Mouse (Mus musculus) cortical plate, adult 2 months (tissue): ENCODE results near the gene Samhd1. TPM values are rescaled to one million over a fixed set of nuclear protein-coding genes. Genes with fewer than 3 reads are reported as not detected.
A peak's percentile ranks its signal among the peaks of the same experiment; 100 is the strongest.

Experiments used
- H3K27ac ChIP-seq: fragments of 200-500 bp; 2 replicates; pipeline ENCODE4 v1.5.1; 2012; ENCODE audit warnings: low read length, control low read depth, inconsistent platforms; ENCODE audit not compliant: insufficient read depth
- H3K4me1 ChIP-seq: fragments of 200-500 bp; 2 replicates; pipeline ENCODE4 v1.6.1; 2011; ENCODE audit warnings: low read length; ENCODE audit not compliant: control insufficient read depth, insufficient read depth
- H3K4me3 ChIP-seq: fragments of 200-500 bp; 2 replicates; pipeline ENCODE4 v1.5.1; 2011; ENCODE audit warnings: mild to moderate bottlenecking, low read length, control low read depth; ENCODE audit not compliant: insufficient read depth
- CTCF ChIP-seq: fragments of 200-500 bp; IDR thresholded peaks from 2 replicates; pipeline ENCODE4 v1.5.1; 2011; ENCODE audit warnings: mild to moderate bottlenecking, control low read depth, low read length; ENCODE audit not compliant: insufficient read depth; ENCODE audit errors: extremely low read depth
- POLR2A ChIP-seq: fragments of 200-500 bp; IDR thresholded peaks from 2 replicates; pipeline ENCODE4 v1.6.1; 2011; ENCODE audit warnings: mild to moderate bottlenecking, low read length, control low read depth; ENCODE audit not compliant: insufficient read depth; ENCODE audit errors: extremely low read depth
- polyA plus RNA-seq: library from polyadenylated mRNA; depleted of rRNA; stranded (reverse); fragments of >200 nt; gene quantifications from 2 replicates; pipeline ENCODE4 v1.2.3, GENCODE M21; 2012

The Samhd1 gene
- polyA plus RNA-seq, 1 experiment: 15.9 TPM

DNA sequence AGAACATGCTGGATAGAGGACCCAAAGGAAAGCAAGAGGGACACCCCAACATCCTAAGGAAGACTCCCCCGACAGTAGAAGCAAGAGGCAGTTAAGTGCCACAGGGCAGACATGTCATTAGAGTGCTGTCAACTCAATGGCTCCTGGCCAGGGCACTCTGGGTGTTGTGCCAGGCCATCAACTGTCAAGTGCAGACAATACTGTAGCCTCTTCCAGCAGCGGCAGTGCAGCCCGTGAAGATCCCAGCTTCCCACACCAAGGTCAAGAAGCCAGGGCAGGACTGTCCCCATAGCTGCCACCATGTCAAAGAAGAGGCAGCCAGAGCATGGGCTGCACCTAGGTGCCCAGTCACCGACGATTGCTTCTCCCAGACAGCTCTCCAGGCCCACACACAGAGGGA, 57.9 kb downstream of the Samhd1 start:
- Histone ChIP-seq H3K4me1 (peaks cover 8% of the 10 kb centered on the region), H3K4me3 (peak overlapping the region; percentile 37)
- no peak for TF ChIP-seq POLR2A
- TF ChIP-seq CTCF: no peak

GRCm38 (mm10) chr2:157076585-157076984, 58.5 kb downstream of the Samhd1 start:
- Histone ChIP-seq H3K4me1 (peaks cover 8% of the 10 kb centered on the region), H3K27ac (no peak overlapping the region)

More for the DNA sequence above, 57.9 kb downstream of the Samhd1 start:
- peak overlapping the region; percentile 67; the same call in 1 of the 2 replicates for H3K27ac ChIP-seq

DNA sequence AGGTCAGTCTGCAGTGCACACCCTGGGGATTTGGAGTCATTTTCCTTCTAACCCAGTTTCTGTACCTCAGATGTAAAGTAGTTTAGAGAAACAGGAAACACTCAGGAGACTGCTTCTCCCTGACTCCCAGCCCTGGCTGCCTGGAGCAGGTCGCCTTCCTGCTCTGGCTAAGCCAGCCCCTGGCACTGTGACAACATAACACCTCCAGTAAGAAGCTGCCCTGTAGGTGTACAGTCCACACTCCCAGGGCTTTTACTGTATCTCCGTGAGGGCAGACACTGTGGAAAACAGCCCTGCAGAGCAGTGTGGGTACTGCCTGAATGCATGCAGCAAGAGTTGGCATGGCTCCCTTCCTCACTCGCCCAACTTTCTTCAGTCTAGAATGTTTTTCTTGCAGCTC, 59.4 kb downstream of the Samhd1 start:
- no peak overlapping the region for H3K4me3 ChIP-seq
- H3K4me1 ChIP-seq: peaks cover 8% of the 10 kb centered on the region
- TF ChIP-seq POLR2A: no peak
- TF ChIP-seq CTCF: no peak
- H3K27ac ChIP-seq: no peak overlapping the region

More at GRCm38 (mm10) chr2:157076585-157076984, 58.5 kb downstream of the Samhd1 start:
- TF ChIP-seq POLR2A (no peak), CTCF (no peak)
- H3K4me3 ChIP-seq: no peak overlapping the region; the same call in 1 of the 2 replicates

DNA sequence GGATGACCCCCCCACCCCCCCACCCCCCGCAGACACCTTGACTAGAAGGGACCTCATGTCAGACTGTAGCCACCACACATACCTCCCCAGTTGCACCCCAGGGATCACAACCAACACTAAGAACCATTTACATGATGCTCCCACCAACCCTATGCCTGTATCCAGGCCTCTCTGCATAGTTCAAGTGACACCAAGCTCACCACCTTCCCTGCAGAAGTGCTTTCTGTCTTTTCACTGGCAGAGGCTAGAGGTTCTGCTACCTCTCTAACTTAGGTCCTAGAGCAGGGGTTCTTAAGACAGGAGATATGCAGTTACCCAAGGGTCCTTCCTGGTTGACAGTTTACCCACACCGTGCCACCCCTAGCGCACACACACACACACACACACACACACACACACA, 59.8 kb downstream of the Samhd1 start:
- peaks cover 12% of the 10 kb centered on the region for H3K4me1 ChIP-seq

DNA sequence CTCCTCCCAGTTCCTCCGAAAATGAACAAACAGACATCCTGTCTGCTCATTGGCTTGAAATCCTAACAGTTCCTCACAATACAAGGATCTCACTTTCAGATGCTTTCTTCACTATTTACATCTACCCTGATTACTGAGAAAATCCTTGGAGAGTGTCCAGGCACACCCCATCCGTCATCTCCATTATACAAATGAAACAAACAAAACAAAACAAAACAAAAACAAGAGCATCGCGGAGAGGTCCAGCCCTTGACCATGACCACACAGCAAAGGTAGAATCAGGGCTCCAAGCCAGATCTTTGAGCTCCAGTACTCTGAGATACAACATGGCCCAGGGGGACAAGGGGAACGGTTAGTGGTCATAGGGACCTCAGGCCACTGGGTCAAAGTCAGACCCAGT, 60.3 kb downstream of the Samhd1 start:
- H3K4me1 ChIP-seq: peaks cover 15% of the 10 kb centered on the region
- H3K4me3 ChIP-seq: no peak overlapping the region
- no peak for TF ChIP-seq CTCF
- TF ChIP-seq POLR2A: no peak
- H3K27ac ChIP-seq: no peak overlapping the region

More for the DNA sequence above, 59.8 kb downstream of the Samhd1 start:
- H3K4me3 ChIP-seq: no peak overlapping the region
- TF ChIP-seq POLR2A (no peak), CTCF (no peak)
- no peak overlapping the region for H3K27ac ChIP-seq

DNA sequence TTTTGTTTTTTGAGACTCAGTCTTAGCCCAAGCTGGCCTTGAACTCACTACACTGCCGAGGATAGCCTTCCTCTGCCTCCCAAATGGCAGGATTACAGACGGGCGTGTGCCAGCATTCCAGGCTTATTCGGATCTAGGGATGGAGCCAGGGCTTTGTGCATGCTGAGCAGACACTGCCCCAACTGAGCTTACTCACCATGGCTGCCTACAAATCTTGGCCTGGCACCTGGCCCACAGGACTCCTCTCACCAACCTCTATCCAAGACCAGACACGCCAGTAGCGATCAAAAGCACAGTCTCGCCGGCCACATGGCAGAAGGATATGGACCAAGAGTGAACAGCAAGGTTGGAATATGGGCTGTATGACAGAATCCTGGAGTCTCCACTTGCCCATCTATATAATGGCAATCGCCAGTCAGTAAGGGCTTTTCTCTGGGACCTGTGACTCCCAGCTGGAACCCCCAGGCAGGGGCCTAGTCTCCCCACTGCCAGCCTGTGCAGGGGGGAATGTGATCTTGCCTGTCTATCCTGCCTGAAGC, 60.8 kb downstream of the Samhd1 start:
- peaks cover 18% of the 10 kb centered on the region for H3K4me1 ChIP-seq
- H3K4me3 ChIP-seq: no peak overlapping the region
- H3K27ac ChIP-seq: no peak overlapping the region
- TF ChIP-seq POLR2A: no peak
- no peak for TF ChIP-seq CTCF

DNA sequence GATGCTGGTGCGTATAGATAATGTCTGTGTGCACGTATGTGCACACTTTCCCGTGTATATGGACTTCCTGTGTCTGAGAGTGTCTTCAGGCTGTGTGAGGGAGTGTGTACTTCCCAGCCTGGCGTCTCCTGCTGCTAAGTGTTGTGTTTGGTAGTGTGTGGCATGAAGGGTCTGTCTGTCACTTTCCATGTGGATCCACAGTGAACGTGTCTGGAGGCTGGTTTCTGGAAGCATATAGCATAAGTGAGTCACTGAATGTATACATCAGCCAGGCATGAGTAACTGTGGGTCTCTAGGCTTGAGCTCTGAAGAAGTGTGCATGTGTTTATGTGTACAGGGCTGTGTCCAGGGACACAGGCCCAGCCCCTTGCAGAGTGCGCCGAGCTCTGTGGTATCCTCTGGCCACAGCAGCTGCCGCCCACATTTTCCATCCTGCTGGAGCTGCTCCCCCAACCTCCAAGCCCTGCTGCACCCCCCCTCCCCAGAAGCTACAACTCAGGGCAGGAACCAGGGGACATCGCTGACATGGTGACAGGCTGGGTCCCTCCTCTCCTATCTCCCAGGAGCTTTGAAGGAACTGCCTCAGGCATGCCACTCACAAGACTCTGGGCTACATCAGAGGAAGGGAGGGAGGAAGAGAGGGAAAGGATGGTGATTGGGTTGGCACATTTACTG, 61.5 kb downstream of the Samhd1 start:
- no peak overlapping the region for H3K4me3 ChIP-seq
- no peak overlapping the region for H3K27ac ChIP-seq
- TF ChIP-seq POLR2A: no peak
- peaks cover 22% of the 10 kb centered on the region for H3K4me1 ChIP-seq

- no peak overlapping the region for H3K27ac ChIP-seq
- H3K4me1 ChIP-seq: peaks cover 22% of the 10 kb centered on the region
- H3K4me3 ChIP-seq: no peak overlapping the region
- no peak for TF ChIP-seq CTCF
- no peak for TF ChIP-seq POLR2A
These were observed 62.6 kb downstream of the Samhd1 start for GRCm38 (mm10) chr2:157072316-157072990.

DNA sequence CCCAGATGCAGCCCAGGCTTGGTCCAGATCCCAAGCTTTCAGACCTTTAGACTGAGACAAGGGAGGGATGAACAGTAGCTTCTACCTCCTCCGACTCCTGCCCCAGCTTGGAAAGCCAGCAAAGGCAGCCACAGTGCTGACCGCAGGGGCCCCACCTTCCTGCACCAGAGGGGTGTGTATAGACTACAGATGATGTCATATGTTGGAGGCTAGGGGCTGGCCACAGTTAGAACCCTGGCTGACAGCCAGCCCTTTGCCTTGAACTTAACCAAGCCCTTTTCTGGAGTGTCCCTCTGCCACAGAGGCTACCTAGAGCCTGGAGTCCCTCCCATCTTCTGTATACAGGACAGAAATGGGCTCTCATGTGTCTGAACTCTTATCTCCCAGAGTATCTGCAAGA, 63.5 kb downstream of the Samhd1 start:
- Histone ChIP-seq H3K27ac (no peak overlapping the region), H3K4me3 (no peak overlapping the region), H3K4me1 (peaks cover 22% of the 10 kb centered on the region)
- no peak for TF ChIP-seq CTCF
- TF ChIP-seq POLR2A: no peak

- Histone ChIP-seq H3K4me3 (no peak overlapping the region), H3K27ac (peak overlapping the region; percentile 88), H3K4me1 (peaks cover 22% of the 10 kb centered on the region)
- no peak for TF ChIP-seq POLR2A
- TF ChIP-seq CTCF: no peak
These were observed 64.7 kb downstream of the Samhd1 start for GRCm38 (mm10) chr2:157070365-157070764.
